Mouse (Mus musculus) Patski (cell line): ENCODE measurements around the gene Gfra1. TPM values are rescaled to one million over a fixed set of nuclear protein-coding genes. Genes with fewer than 3 reads are reported as not detected.

ENCODE experiments used
- ATAC-seq: fragments of 100-300 bp; one replicate; pipeline ENCODE4 v1.8.0; 2021
- CTCF ChIA-PET: fragments of 350-600 bp; sonication (Branson Sonifier 250); formaldehyde crosslinking; loops from one replicate; lab custom pipeline; 2022; ENCODE audit warnings: inconsistent platforms; lab: Charles Lee
- POLR2A ChIA-PET: fragments of 350-600 bp; sonication (Branson Sonifier 250); formaldehyde crosslinking; loops from one replicate; lab custom pipeline; 2022; ENCODE audit warnings: antibody characterized with exemption, inconsistent platforms; lab: Charles Lee
- DNase-seq: peaks from one replicate; pipeline ENCODE4 v3.0.0-alpha.2; 2011; ENCODE audit warnings: low read depth, low spot score
- H3K27me3 ChIP-seq: fragments of 371-371 bp; one replicate; pipeline ENCODE4 v1.5.1; 2021
- CTCF ChIP-seq: fragments of 100-300 bp; IDR thresholded peaks from one replicate; pipeline ENCODE4 v1.5.1; 2021
- in situ Hi-C: fragments of 300-500 bp; cut with MboI; formaldehyde crosslinking; loops from 3 replicates; pipeline ENCODE4 v1.11.1; 2018; ENCODE audit warnings: low pct_unique_long_range_greater_than_20kb, mixed read lengths
- polyA plus RNA-seq: library from polyadenylated mRNA; unstranded; gene quantifications from one replicate; pipeline ENCODE4 v1.2.3, GENCODE M21; 2021

Gfra1 gene
- polyA plus RNA-seq, 1 experiment from 2014 or later: 102 TPM

DNA sequence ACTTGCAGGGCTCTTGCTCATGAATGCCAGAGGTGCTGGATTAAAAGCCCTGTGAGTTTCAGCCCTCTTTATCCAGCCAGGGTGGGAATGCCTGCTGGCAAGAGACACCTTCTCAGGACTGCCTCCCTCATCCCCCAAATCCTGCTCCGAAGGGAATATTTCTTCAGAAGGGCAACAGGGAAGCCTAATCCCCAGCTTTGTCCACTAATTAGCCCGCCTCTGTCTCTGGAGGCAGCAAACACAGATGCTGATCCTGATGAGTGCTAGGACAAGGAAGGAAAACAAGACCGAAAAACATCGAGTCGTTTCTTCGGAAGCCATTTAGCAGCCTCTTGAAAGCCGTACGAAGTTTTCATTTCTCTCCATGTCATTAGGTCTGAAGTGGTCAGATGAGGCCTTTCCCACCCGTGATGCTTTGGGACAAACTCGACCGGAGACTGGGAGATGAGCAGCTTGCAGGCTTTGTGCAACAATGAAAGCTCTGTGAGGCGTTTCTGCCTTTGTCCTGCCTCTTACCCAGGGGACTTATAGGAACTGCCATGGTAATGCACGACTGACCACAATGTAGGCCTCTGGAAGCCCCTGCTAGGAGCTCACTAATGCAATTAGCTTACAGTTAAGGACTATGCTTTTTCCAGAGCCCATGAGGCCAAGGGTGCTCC, 4.8 kb upstream of the Gfra1 start:
- in situ Hi-C loops: loop anchor here (10.0 kb wide), 3 partner anchors 466 to 806 kb away; no protein-coding TSS in a partner anchor
- no peaks in the 10 kb centered on the region for H3K27me3 ChIP-seq

DNA sequence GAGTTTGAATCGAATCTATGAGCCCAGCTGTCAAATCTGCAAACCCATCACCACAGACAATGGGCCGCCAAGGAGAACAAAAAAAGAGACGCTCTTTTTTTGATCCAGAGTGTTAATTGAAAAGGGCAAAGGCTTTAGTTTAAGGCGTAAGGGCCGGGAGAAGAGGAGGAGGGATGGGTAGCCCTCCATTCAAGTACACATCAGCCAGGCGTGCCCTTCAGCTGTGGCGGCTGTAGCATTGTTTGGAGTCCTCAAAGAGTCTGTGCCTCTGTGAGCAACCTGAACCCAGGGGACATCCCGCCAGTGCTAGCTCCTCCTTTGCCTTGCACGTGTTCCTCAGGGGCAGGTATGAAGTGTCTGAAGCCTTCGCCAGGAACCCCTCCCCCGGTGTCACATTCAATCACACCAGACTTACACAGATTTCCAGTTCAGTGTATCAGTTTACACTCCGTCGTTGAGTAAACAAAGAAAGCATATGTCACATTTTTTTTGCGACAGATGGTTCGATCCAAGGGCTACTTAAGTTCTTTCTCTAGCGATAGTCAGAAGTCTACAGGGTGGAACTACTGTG, 867 bp upstream of the Gfra1 start:
- no peak for ATAC-seq
- in situ Hi-C loops: no loop called here
- DNase-seq: no peak
- H3K27me3 ChIP-seq: no peaks in the 10 kb centered on the region
- POLR2A ChIA-PET: interaction anchor here (0.7 kb wide), 1 partner anchor 745 kb away, joined by 3 read pairs; no protein-coding TSS in a partner anchor
- CTCF ChIA-PET: interaction anchor here (2.1 kb wide), 1 partner anchor 13 kb away, joined by 10 read pairs; no protein-coding TSS in a partner anchor
- no peak for TF ChIP-seq CTCF

More for the DNA sequence above, 4.8 kb upstream of the Gfra1 start:
- DNase-seq (no peak), ATAC-seq (no peak)
- ChIA-PET POLR2A (no interaction called here), CTCF (no interaction called here)
- TF ChIP-seq CTCF: no peak

DNA sequence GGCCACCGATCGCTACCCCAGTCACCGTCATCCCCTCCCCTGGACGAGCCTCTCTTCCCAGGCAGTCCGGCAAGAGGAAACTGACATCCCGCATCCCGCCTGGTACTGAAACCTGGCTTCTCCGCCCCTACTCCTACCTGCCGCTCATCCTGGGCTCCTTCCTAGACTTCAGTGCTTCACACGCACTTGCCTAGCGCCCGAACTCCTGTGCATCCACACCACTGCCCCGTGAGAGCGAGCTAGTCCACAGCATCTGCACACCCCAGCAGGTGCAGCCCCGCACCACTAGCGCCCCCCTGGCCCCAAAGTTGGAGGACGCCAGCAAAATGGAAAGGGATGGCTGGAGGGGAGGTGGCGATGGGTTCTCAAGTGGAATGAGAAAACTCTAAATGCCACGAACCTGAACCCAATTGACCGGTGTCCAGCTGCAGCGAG, 631 bp downstream of the Gfra1 start:
- POLR2A ChIA-PET: interaction anchor here (1.2 kb wide), 1 partner anchor 139 kb away, joined by 4 read pairs; no protein-coding TSS in a partner anchor
- TF ChIP-seq CTCF: no peak
- no peaks in the 10 kb centered on the region for H3K27me3 ChIP-seq
- ATAC-seq: peak; percentile 0
- in situ Hi-C loops: no loop called here
- no peak for DNase-seq
- CTCF ChIA-PET: interaction anchor here (0.8 to 2.1 kb wide), 10 partner anchors 10 to 357 kb away, joined by 3 to 10 read pairs (median 3); no protein-coding TSS in a partner anchor

DNA sequence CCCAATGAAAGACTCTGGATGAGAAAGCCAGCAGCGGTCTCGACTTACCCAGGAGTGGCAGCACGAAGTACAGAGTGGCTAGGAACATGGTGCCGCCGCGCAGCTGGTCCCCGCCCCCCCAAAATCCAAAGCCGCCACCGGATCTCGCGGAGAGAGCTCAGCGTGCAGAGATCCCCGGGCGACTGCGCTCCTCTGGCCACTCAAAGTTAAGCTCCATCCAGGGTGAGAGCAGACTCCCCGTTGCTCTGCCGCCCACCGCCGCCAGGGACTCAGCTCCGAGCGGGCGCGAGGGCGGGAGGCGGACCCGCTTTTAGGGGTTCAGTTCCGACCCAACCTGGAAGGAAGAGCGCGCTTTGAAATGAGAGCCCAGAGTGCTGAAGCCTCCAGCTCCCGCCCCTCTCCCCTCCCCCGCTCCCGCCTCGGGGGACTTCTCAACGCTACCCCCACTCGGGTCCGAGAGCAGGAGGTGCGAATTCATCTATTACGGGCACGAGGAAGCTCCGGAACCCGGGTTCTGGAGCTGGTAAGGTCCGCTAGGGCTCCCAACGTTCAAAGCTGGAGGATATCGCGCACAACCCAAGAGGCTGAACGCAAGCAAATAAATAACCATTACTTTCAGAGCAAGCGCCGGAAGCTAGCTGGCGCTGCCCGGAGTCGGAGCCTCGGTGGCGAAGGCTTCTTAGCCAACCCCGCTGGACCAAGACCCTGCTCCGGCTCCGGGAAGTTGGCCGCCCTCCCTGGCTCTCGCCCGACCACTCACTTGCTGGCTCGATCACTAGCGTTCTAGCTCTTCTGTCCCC, 1.2 kb downstream of the Gfra1 start:
- peak; percentile 22 for ATAC-seq
- in situ Hi-C loops: loop anchor here (5.0 kb wide), 2 partner anchors 57 to 132 kb away; no protein-coding TSS in a partner anchor
- CTCF ChIA-PET: interaction anchor here (0.8 to 2.1 kb wide), 13 partner anchors 9 to 381 kb away, joined by 3 to 10 read pairs (median 3); no protein-coding TSS in a partner anchor
- POLR2A ChIA-PET: interaction anchor here (0.6 to 3.3 kb wide), 3 partner anchors 17 to 139 kb away, joined by 3 to 16 read pairs (median 4); no protein-coding TSS in a partner anchor
- no peaks in the 10 kb centered on the region for H3K27me3 ChIP-seq
- no peak for TF ChIP-seq CTCF
- no peak for DNase-seq

DNA sequence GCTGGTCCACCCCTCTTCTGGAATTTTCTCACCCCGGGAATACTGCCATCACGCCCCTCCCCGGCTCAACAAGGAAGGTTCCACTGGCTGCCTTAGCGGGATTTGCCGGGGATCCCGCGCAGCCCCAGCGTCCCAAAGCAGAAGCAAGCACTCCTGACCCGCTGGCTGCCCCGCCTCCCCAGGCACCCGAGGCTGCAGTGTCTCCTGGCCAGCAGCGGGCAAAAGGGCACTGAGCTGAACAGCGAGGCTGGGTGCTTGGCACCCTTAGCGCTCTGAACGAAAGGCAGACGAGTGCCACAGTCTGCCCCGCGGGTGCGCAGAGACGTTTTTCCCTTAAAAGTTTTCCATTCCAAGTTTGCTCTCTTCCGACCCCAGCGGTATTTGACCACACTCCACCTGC, 2.1 kb downstream of the Gfra1 start:
- no peaks in the 10 kb centered on the region for H3K27me3 ChIP-seq
- in situ Hi-C loops: loop anchor here (5.0 kb wide), 2 partner anchors 56 to 131 kb away; no protein-coding TSS in a partner anchor
- POLR2A ChIA-PET: interaction anchor here (1.6 to 3.3 kb wide), 2 partner anchors 16 to 58 kb away, joined by 6 to 16 read pairs; no protein-coding TSS in a partner anchor
- DNase-seq: no peak
- peak; percentile 14 for ATAC-seq
- no peak for TF ChIP-seq CTCF
- CTCF ChIA-PET: interaction anchor here (0.9 to 2.2 kb wide), 5 partner anchors 16 to 380 kb away, joined by 3 to 6 read pairs (median 4); no protein-coding TSS in a partner anchor

DNA sequence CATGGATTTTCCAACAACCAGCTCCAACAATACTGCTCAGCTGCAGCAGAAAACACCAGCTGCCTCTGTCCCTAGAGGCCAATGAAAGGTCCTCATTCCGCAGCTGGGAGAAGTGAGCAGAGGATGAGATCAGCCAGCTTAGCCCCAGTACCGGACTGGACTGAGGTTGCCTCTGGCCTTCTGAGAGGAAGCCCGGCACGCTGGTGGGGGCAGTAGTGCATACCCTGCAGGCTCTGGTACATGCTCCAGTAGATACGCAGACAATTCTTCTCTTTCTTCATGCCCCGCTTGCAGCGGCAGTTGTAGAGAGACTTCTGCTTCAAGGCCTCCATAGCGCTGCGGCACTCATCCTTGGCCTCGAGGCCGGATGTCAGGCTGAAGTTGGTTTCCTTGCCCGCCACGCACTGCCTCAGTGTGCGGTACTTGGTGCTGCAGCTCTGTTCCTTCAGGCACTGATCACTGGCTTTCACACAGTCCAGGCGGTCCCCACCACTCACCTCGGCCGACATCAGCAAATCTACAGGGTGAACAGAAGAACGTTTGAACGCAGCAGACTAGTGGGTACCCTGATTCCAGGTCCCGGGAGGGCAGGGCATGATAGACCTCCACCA, 2.7 kb downstream of the Gfra1 start:
- ATAC-seq: peak; percentile 22
- no peaks in the 10 kb centered on the region for H3K27me3 ChIP-seq
- POLR2A ChIA-PET: interaction anchor here (1.1 to 3.3 kb wide), 3 partner anchors 15 to 60 kb away, joined by 3 to 16 read pairs (median 6); no protein-coding TSS in a partner anchor
- CTCF ChIA-PET: interaction anchor here (0.9 to 2.2 kb wide), 5 partner anchors 17 to 380 kb away, joined by 3 to 6 read pairs (median 4); no protein-coding TSS in a partner anchor
- in situ Hi-C loops: loop anchor here (5.0 kb wide), 2 partner anchors 56 to 131 kb away; no protein-coding TSS in a partner anchor
- no peak for DNase-seq
- no peak for TF ChIP-seq CTCF

DNA sequence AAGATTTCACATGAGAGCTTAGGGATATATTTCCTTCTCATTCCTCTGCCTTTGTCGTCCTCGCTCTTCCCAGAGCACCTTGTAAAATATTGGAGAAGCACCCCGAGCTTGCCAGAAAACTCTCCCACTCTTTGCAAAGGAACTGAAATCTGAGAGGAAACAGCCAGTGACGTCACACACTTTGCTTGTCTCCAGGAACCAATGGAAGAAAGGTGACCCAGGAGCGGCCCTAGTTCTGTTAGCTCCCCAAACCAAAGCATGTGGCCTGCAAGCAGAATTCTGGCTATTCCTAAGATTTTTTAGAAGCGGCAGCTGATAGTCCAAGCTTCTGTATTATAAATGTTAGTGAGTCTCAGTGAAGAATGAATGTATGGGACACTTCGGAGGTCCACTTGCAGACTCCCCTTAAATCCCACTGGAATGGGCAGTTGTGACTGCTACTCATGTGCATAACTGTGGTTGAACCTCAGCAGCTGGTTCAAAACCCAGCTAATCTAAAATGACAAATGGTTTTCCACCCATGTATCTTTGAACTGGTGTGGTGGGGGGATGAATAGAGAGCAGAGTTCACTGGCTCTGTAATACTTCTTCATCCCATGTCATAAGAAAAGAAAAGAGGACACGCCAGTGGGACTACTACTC, 3.4 kb downstream of the Gfra1 start:
- DNase-seq (no peak), ATAC-seq (no peak)
- no peak for TF ChIP-seq CTCF
- no peaks in the 10 kb centered on the region for H3K27me3 ChIP-seq
- ChIA-PET CTCF (interaction anchor here (0.9 to 2.3 kb wide), 7 partner anchors 11 to 138 kb away, joined by 3 to 9 read pairs (median 4); no protein-coding TSS in a partner anchor), POLR2A (interaction anchor here (0.6 to 3.3 kb wide), 7 partner anchors 14 to 843 kb away, joined by 3 to 16 read pairs (median 3); no protein-coding TSS in a partner anchor)
- in situ Hi-C loops: loop anchor here (5.0 kb wide), 2 partner anchors 55 to 130 kb away; no protein-coding TSS in a partner anchor

DNA sequence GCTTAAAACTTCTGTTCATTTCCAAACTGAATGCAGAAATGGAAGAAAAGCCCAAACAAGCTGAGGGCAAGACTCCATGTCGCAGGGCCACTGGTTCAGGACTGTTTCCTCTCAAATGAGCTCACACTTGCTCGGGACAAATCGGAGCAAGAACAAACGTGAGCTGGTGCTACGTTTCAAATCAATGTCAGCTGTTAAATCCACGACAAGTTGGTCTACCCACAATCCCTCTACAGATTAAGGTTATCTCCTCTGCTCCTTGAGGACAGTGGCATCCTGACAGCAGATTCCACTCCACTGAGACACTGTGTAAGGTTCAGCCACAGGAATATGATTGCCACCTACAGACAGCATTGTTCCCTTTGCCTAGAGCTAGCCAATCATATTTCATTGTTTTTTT, 4.4 kb downstream of the Gfra1 start:
- ATAC-seq (no peak), DNase-seq (no peak)
- H3K27me3 ChIP-seq: no peaks in the 10 kb centered on the region
- in situ Hi-C loops: loop anchor here (5.0 kb wide), 2 partner anchors 54 to 129 kb away; no protein-coding TSS in a partner anchor
- TF ChIP-seq CTCF: no peak
- ChIA-PET CTCF (interaction anchor here (0.9 to 2.3 kb wide), 9 partner anchors 10 to 184 kb away, joined by 3 to 9 read pairs (median 3); no protein-coding TSS in a partner anchor), POLR2A (interaction anchor here (0.9 to 3.3 kb wide), 4 partner anchors 13 to 83 kb away, joined by 3 to 16 read pairs (median 4); no protein-coding TSS in a partner anchor)
